Mouse (Mus musculus): Measurements from ENCODE around the gene Nectin2. TPM values are rescaled to one million over a fixed set of nuclear protein-coding genes. Genes with fewer than 3 reads are reported as not detected.

Nectin2 gene
- polyA plus RNA-seq, 1 experiment from 2014 or later = 140 TPM

Other genes starting within 250 kb of the Nectin2 start
- gene Bloc1s3, start 242.1 kb downstream of the Nectin2 start, polyA plus RNA-seq (2015; fragmentation: Nextera tagmentation; extraction: Ambion mirVana) = 2.0 TPM in 2 replicates
- gene Trappc6a, start 242.1 kb downstream of the Nectin2 start, polyA plus RNA-seq (2015; fragmentation: Nextera tagmentation; extraction: Ambion mirVana) = 97.8 and 103 TPM in 2 replicates
- 0.20 TPM in 1 of 2 replicates, not detected in the other for gene Nkpd1, start 232.6 kb downstream of the Nectin2 start, polyA plus RNA-seq (2015; fragmentation: Nextera tagmentation; extraction: Ambion mirVana)
- gene Ppp1r37, start 187.4 kb downstream of the Nectin2 start, polyA plus RNA-seq (2015; fragmentation: Nextera tagmentation; extraction: Ambion mirVana) = 23.8 and 24.8 TPM in 2 replicates
- 0.50 and 0.54 TPM in 2 replicates for gene Zfp296, start 173.2 kb downstream of the Nectin2 start, polyA plus RNA-seq (2015; fragmentation: Nextera tagmentation; extraction: Ambion mirVana)
- 164 and 183 TPM in 2 replicates for gene Gemin7, start 172.9 kb downstream of the Nectin2 start, polyA plus RNA-seq (2015; fragmentation: Nextera tagmentation; extraction: Ambion mirVana)
- 46.4 and 51.4 TPM in 2 replicates for gene Clasrp, start 146.0 kb downstream of the Nectin2 start, polyA plus RNA-seq (2015; fragmentation: Nextera tagmentation; extraction: Ambion mirVana)
- 6.8 and 8.8 TPM in 2 replicates for gene Relb, start 121.0 kb downstream of the Nectin2 start, polyA plus RNA-seq (2015; fragmentation: Nextera tagmentation; extraction: Ambion mirVana)
- gene Clptm1, start 85.5 kb downstream of the Nectin2 start, polyA plus RNA-seq (2015; fragmentation: Nextera tagmentation; extraction: Ambion mirVana) = 81.8 and 86.8 TPM in 2 replicates
- 4.0 and 9.5 TPM in 2 replicates for gene Apoc2, start 72.5 kb downstream of the Nectin2 start, polyA plus RNA-seq (2015; fragmentation: Nextera tagmentation; extraction: Ambion mirVana)
- gene Gm44805, start 69.1 kb downstream of the Nectin2 start, polyA plus RNA-seq (2015; fragmentation: Nextera tagmentation; extraction: Ambion mirVana) = not detected in 2 replicates
- gene Apoc4, start 69.0 kb downstream of the Nectin2 start, polyA plus RNA-seq (2015; fragmentation: Nextera tagmentation; extraction: Ambion mirVana) = 0.42 and 1.3 TPM in 2 replicates
- 19.5 and 22.0 TPM in 2 replicates for gene Apoc1, start 57.8 kb downstream of the Nectin2 start, polyA plus RNA-seq (2015; fragmentation: Nextera tagmentation; extraction: Ambion mirVana)
- 458 and 503 TPM in 2 replicates for gene Apoe, start 51.3 kb downstream of the Nectin2 start, polyA plus RNA-seq (2015; fragmentation: Nextera tagmentation; extraction: Ambion mirVana)
- gene Tomm40, start 35.0 kb downstream of the Nectin2 start, polyA plus RNA-seq (2015; fragmentation: Nextera tagmentation; extraction: Ambion mirVana) = 149 and 157 TPM in 2 replicates
- gene Bcam, start 20.5 kb upstream of the Nectin2 start, polyA plus RNA-seq (2015; fragmentation: Nextera tagmentation; extraction: Ambion mirVana) = 313 and 345 TPM in 2 replicates
- gene Cblc, start 46.3 kb upstream of the Nectin2 start, polyA plus RNA-seq (2015; fragmentation: Nextera tagmentation; extraction: Ambion mirVana) = 15.2 and 16.1 TPM in 2 replicates
- 4.3 and 4.7 TPM in 2 replicates for gene Bcl3, start 72.3 kb upstream of the Nectin2 start, polyA plus RNA-seq (2015; fragmentation: Nextera tagmentation; extraction: Ambion mirVana)
- gene Gm19345, start 101.5 kb upstream of the Nectin2 start, polyA plus RNA-seq (2015; fragmentation: Nextera tagmentation; extraction: Ambion mirVana) = 0.16 TPM in 1 of 2 replicates, not detected in the other
- not detected in 2 replicates for gene Ceacam16, start 110.8 kb upstream of the Nectin2 start, polyA plus RNA-seq (2015; fragmentation: Nextera tagmentation; extraction: Ambion mirVana)
- gene Ceacam19, start 137.5 kb upstream of the Nectin2 start, polyA plus RNA-seq (2015; fragmentation: Nextera tagmentation; extraction: Ambion mirVana) = not detected in 2 replicates
- 19.0 and 22.5 TPM in 2 replicates for gene Pvr, start 170.7 kb upstream of the Nectin2 start, polyA plus RNA-seq (2015; fragmentation: Nextera tagmentation; extraction: Ambion mirVana)
- 1.4 and 2.0 TPM in 2 replicates for gene Igsf23, start 200.3 kb upstream of the Nectin2 start, polyA plus RNA-seq (2015; fragmentation: Nextera tagmentation; extraction: Ambion mirVana)
- gene Ceacam20, start 214.9 kb upstream of the Nectin2 start, polyA plus RNA-seq (2015; fragmentation: Nextera tagmentation; extraction: Ambion mirVana) = not detected in 2 replicates
- gene Nlrp9b, start 241.0 kb upstream of the Nectin2 start, polyA plus RNA-seq (2015; fragmentation: Nextera tagmentation; extraction: Ambion mirVana) = not detected in 2 replicates